Mouse (Mus musculus): ENCODE data around the gene Cldn6. TPM values are rescaled to one million over a fixed set of nuclear protein-coding genes. Genes with fewer than 3 reads are reported as not detected.

Cldn6 gene
- total RNA-seq, 2 experiments from 2014 or later = 0.75 TPM; not detected in 1

- no peak for DNase-seq
These were observed 42.8 kb downstream of the Cldn6 start for GRCm38 (mm10) chr17:23721886-23722285.

GRCm38 (mm10) chr17:23722376-23723125 is 43.5 kb downstream of the Cldn6 start, which contains the start of gene 1520401A03Rik:
TSS of gene 1520401A03Rik (minus strand) at chr17:23722783.
- DNase-seq = no peak

GRCm38 (mm10) chr17:23725477-23725876 is 46.4 kb downstream of the Cldn6 start:
- no peak for DNase-seq

GRCm38 (mm10) chr17:23725999-23726757 is 47.1 kb downstream of the Cldn6 start, which contains the start of gene Pkmyt1:
TSS of gene Pkmyt1 (plus strand) at chr17:23726336.
- DNase-seq = peak; percentile 98

GRCm38 (mm10) chr17:23726758-23727142 is 47.7 kb downstream of the Cldn6 start:
- DNase-seq = peak; percentile 87

- no peak for DNase-seq
These were observed 51.4 kb downstream of the Cldn6 start for GRCm38 (mm10) chr17:23730441-23730840.

Other genes starting within 250 kb of the Cldn6 start
- not detected for gene Vmn2r117, start 199.6 kb upstream of the Cldn6 start, total RNA-seq (2021)
- gene Zfp213, start 115.0 kb upstream of the Cldn6 start, total RNA-seq (2021) = 1 to 10 TPM; 7.9 to 8.0 TPM
- 10 to 100 TPM; 10.6 to 12.5 TPM for gene Zfp13, start 79.8 kb upstream of the Cldn6 start, total RNA-seq (2021)
- gene Zscan10, start 78.4 kb upstream of the Cldn6 start, total RNA-seq (2021) = not detected
- under 1 TPM; 0.54 to 1.00 TPM for gene Mmp25, start 34.0 kb upstream of the Cldn6 start, total RNA-seq (2021)
- gene Bicdl2, start 18.7 kb upstream of the Cldn6 start, total RNA-seq (2021) = not detected
- gene Hcfc1r1, start 5.7 kb upstream of the Cldn6 start, total RNA-seq (2021) = 100 to 1,000 TPM; 136 to 169 TPM
- 10 to 100 TPM; 25.6 to 28.0 TPM for gene Thoc6, start 5.4 kb upstream of the Cldn6 start, total RNA-seq (2021)
- 10 to 100 TPM; 40.4 to 80.3 TPM for gene Tnfrsf12a, start 1.8 kb upstream of the Cldn6 start, total RNA-seq (2021)
- not detected for gene Cldn9, start 4.8 kb downstream of the Cldn6 start, total RNA-seq (2021)
- 1 to 10 TPM in 1 of 2 experiments, under 1 TPM in 1; 0.67 to 1.1 TPM for gene 1520401A03Rik, start 43.5 kb downstream of the Cldn6 start, total RNA-seq (2021)
- gene Pkmyt1, start 47.1 kb downstream of the Cldn6 start, total RNA-seq (2021) = 10 to 100 TPM in 1 of 2 experiments, 1 to 10 TPM in 1; 9.1 to 12.8 TPM
- gene Paqr4, start 61.6 kb downstream of the Cldn6 start, total RNA-seq (2021) = 10 to 100 TPM; 12.6 to 14.9 TPM
- not detected for gene Kremen2, start 66.6 kb downstream of the Cldn6 start, total RNA-seq (2021)
- 10 to 100 TPM; 43.9 to 49.0 TPM for gene Flywch1, start 92.4 kb downstream of the Cldn6 start, total RNA-seq (2021)
- gene Flywch2, start 106.8 kb downstream of the Cldn6 start, total RNA-seq (2021) = 1 to 10 TPM; 8.0 to 9.5 TPM
- gene Srrm2, start 111.3 kb downstream of the Cldn6 start, total RNA-seq (2021) = 100 to 1,000 TPM; 365 to 601 TPM
- 100 to 1,000 TPM; 333 to 378 TPM for gene Elob, start 149.9 kb downstream of the Cldn6 start, total RNA-seq (2021)
- gene Prss33, start 156.8 kb downstream of the Cldn6 start, total RNA-seq (2021) = not detected
- not detected for gene Prss32, start 164.6 kb downstream of the Cldn6 start, total RNA-seq (2021)
- under 1 TPM; 0.21 to 0.58 TPM for gene Prss41, start 164.9 kb downstream of the Cldn6 start, total RNA-seq (2021)
- gene Prss21, start 188.8 kb downstream of the Cldn6 start, total RNA-seq (2021) = not detected
- gene Dcpp1, start 201.6 kb downstream of the Cldn6 start, total RNA-seq (2021) = not detected
- gene Dcpp2, start 201.6 kb downstream of the Cldn6 start, total RNA-seq (2021) = not detected
- gene Dcpp3, start 238.2 kb downstream of the Cldn6 start, total RNA-seq (2021) = not detected